Mouse (Mus musculus): ENCODE results near the gene Polr3e. TPM values are rescaled to one million over a fixed set of nuclear protein-coding genes. Genes with fewer than 3 reads are reported as not detected.

Gene Polr3e
- polyA plus RNA-seq, 1 experiment: 22.0 TPM

DNA sequence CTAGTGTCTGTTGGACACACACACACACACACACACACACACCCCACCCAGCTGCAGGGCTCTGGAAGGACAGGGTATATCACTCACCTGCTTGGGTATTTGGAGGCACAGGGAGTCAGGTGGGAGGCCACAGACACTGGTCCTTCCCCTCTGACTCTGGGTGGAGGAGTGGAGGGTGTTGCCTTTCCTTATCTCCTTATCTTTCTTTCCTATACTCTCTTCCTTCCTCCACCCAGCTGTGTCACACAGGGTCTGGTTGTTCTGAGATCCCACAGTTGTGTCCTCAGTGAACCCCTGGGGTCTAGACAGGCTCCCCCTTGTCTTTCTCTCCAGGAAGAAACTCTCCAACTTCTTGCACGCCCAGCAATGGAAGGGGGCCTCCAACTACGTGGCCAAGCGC lies 37.6 kb upstream of the Polr3e start:
- Histone ChIP-seq H3K27ac (ENCODE audit: insufficient read depth, low read length) (no peak overlapping the region), H3K4me3 (ENCODE audit: insufficient read depth, low read length) (no peak overlapping the region), H3K4me1 (ENCODE audit: control insufficient read depth, insufficient read depth, low read length) (peaks cover 2% of the 10 kb centered on the region; the same call in 1 of the 2 replicates)
- TF ChIP-seq POLR2A (IDR thresholded peaks at IDR 0.05; ENCODE audit: low read depth, low read length): no peak
- TF ChIP-seq CTCF (IDR thresholded peaks at IDR 0.05; ENCODE audit: borderline replicate concordance, insufficient read depth, low read length): no peak

GRCm38 (mm10) chr7:120880770-120881169 lies 36.8 kb upstream of the Polr3e start:
- peaks cover 2% of the 10 kb centered on the region; the same call in 1 of the 2 replicates for H3K4me1 ChIP-seq (ENCODE audit: control insufficient read depth, insufficient read depth, low read length)
- no peak overlapping the region for H3K4me3 ChIP-seq (ENCODE audit: insufficient read depth, low read length)
- TF ChIP-seq CTCF (IDR thresholded peaks at IDR 0.05; ENCODE audit: borderline replicate concordance, insufficient read depth, low read length): no peak
- no peak for TF ChIP-seq POLR2A (IDR thresholded peaks at IDR 0.05; ENCODE audit: low read depth, low read length)
- H3K27ac ChIP-seq (ENCODE audit: insufficient read depth, low read length): no peak overlapping the region

DNA sequence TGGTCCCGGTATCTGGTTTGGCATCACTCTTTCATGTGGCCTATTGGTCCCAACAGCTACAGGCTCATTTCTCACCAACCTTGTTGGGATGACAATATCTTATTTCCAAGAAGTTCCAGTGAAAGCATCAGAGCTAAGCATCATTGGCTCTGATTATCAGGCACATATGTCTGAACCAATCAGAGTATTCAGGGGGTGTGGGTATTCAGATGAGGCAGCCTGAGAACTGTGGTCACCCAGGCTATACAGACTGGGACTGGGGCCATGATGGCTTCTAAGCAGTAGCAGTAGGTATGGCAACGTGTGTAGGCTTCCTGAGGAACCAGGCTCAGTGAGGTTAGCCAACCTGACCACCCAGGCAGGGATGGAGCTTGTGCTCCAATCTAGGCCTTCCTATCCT lies 36.1 kb upstream of the Polr3e start:
- TF ChIP-seq CTCF (IDR thresholded peaks at IDR 0.05; ENCODE audit: borderline replicate concordance, insufficient read depth, low read length) (no peak), POLR2A (IDR thresholded peaks at IDR 0.05; ENCODE audit: low read depth, low read length) (no peak)
- Histone ChIP-seq H3K27ac (ENCODE audit: insufficient read depth, low read length) (no peak overlapping the region), H3K4me3 (ENCODE audit: insufficient read depth, low read length) (no peak overlapping the region), H3K4me1 (ENCODE audit: control insufficient read depth, insufficient read depth, low read length) (peaks cover 2% of the 10 kb centered on the region; the same call in 1 of the 2 replicates)

GRCm38 (mm10) chr7:120882674-120883073 lies 34.9 kb upstream of the Polr3e start:
- Histone ChIP-seq H3K4me1 (ENCODE audit: control insufficient read depth, insufficient read depth, low read length) (peaks cover 2% of the 10 kb centered on the region; the same call in 1 of the 2 replicates), H3K4me3 (ENCODE audit: insufficient read depth, low read length) (no peak overlapping the region), H3K27ac (ENCODE audit: insufficient read depth, low read length) (no peak overlapping the region)
- no peak for TF ChIP-seq POLR2A (IDR thresholded peaks at IDR 0.05; ENCODE audit: low read depth, low read length)

GRCm38 (mm10) chr7:120883523-120884290 lies 33.8 kb upstream of the Polr3e start:
- H3K4me3 ChIP-seq (ENCODE audit: insufficient read depth, low read length): no peak overlapping the region
- TF ChIP-seq CTCF (IDR thresholded peaks at IDR 0.05; ENCODE audit: borderline replicate concordance, insufficient read depth, low read length): no peak
- no peak for TF ChIP-seq POLR2A (IDR thresholded peaks at IDR 0.05; ENCODE audit: low read depth, low read length)
- H3K4me1 ChIP-seq (ENCODE audit: control insufficient read depth, insufficient read depth, low read length): no peaks in the 10 kb centered on the region
- no peak overlapping the region for H3K27ac ChIP-seq (ENCODE audit: insufficient read depth, low read length)

DNA sequence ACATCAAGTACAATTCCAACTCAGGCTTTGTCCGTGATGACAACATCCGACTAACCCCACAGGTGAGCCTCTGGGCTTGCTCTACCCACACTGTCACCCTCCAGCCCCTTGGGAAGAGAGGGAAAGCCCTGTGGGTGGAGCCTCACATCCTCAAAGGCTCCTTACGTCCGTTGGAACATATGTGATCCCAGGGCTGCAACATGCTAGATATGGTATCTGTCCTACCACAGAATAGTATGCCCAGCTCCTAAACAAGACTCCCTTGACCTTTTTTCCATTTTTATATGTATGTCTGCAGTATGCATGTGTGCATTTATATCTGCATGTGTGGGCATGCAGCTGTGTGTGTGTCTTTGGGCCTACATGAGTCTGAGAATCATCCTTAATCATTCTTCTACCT lies 32.8 kb upstream of the Polr3e start:
- Histone ChIP-seq H3K27ac (ENCODE audit: insufficient read depth, low read length) (no peak overlapping the region), H3K4me1 (ENCODE audit: control insufficient read depth, insufficient read depth, low read length) (no peaks in the 10 kb centered on the region), H3K4me3 (ENCODE audit: insufficient read depth, low read length) (no peak overlapping the region)
- TF ChIP-seq POLR2A (IDR thresholded peaks at IDR 0.05; ENCODE audit: low read depth, low read length): no peak
- TF ChIP-seq CTCF (IDR thresholded peaks at IDR 0.05; ENCODE audit: borderline replicate concordance, insufficient read depth, low read length): no peak

GRCm38 (mm10) chr7:120893123-120893522 lies 24.4 kb upstream of the Polr3e start:
- TF ChIP-seq POLR2A (IDR thresholded peaks at IDR 0.05; ENCODE audit: low read depth, low read length) (no peak), CTCF (IDR thresholded peaks at IDR 0.05; ENCODE audit: borderline replicate concordance, insufficient read depth, low read length) (no peak)
- Histone ChIP-seq H3K4me3 (ENCODE audit: insufficient read depth, low read length) (no peak overlapping the region), H3K27ac (ENCODE audit: insufficient read depth, low read length) (no peak overlapping the region), H3K4me1 (ENCODE audit: control insufficient read depth, insufficient read depth, low read length) (no peaks in the 10 kb centered on the region)

GRCm38 (mm10) chr7:120897054-120897453 lies 20.5 kb upstream of the Polr3e start:
- no peak overlapping the region for H3K4me3 ChIP-seq (ENCODE audit: insufficient read depth, low read length)
- H3K4me1 ChIP-seq (ENCODE audit: control insufficient read depth, insufficient read depth, low read length): no peaks in the 10 kb centered on the region
- no peak for TF ChIP-seq POLR2A (IDR thresholded peaks at IDR 0.05; ENCODE audit: low read depth, low read length)
- TF ChIP-seq CTCF (IDR thresholded peaks at IDR 0.05; ENCODE audit: borderline replicate concordance, insufficient read depth, low read length): no peak
- H3K27ac ChIP-seq (ENCODE audit: insufficient read depth, low read length): no peak overlapping the region

DNA sequence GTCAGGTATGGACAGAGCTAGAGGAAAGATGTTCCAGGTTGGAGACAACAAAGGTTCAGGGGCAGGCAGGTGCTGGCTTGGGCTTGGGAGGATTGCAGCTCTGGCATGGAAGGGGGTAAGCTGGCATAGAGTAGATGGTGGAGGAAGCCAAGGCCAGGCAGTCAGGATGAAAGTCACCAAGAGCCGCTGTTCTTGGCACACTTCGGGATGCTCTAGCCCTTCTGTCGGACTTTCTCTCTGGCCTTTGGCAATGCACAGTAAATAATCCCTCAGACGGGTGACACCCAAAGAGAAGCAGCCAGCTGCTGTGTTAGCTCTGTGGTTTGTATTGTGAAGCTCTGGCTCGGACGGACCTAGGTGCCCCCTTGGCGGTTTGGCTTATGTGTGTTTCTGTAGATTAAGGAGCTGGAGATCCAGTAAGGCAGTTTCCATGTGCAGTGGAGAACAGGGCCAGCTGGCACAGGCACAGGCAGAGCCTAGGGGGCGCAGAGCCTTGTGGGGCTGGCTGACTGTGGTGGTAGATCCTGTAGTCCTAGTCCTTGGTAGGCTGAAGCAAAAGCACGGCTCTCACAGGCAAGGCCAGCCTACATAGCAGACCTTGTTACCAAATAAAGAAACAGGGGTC lies 19.7 kb upstream of the Polr3e start:
- TF ChIP-seq POLR2A (IDR thresholded peaks at IDR 0.05; ENCODE audit: low read depth, low read length): no peak
- TF ChIP-seq CTCF (IDR thresholded peaks at IDR 0.05; ENCODE audit: borderline replicate concordance, insufficient read depth, low read length): no peak
- no peak overlapping the region for H3K27ac ChIP-seq (ENCODE audit: insufficient read depth, low read length)
- no peaks in the 10 kb centered on the region for H3K4me1 ChIP-seq (ENCODE audit: control insufficient read depth, insufficient read depth, low read length)
- no peak overlapping the region for H3K4me3 ChIP-seq (ENCODE audit: insufficient read depth, low read length)

DNA sequence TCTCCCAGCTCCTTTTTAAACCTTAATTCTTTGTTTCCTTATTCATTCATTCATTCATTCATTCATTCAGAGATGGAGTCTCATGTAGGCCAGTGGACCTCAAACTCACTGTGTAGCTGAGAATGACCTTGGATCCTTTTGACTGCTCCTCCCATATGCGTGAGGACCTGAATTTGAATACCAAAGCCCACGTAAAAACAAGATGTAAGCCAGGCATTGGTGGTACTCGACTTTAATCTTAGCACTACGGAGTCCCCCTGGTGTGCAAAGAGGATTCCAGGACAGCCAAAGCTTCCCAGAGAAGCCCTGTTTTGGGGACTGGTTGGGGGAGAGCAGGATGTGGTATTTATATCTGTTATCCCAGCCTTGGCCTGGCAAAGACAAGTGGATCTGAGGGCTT lies 17.4 kb upstream of the Polr3e start:
- TF ChIP-seq POLR2A (IDR thresholded peaks at IDR 0.05; ENCODE audit: low read depth, low read length) (no peak), CTCF (IDR thresholded peaks at IDR 0.05; ENCODE audit: borderline replicate concordance, insufficient read depth, low read length) (no peak)
- Histone ChIP-seq H3K4me1 (ENCODE audit: control insufficient read depth, insufficient read depth, low read length) (no peaks in the 10 kb centered on the region), H3K4me3 (ENCODE audit: insufficient read depth, low read length) (no peak overlapping the region), H3K27ac (ENCODE audit: insufficient read depth, low read length) (no peak overlapping the region)
